Mouse (Mus musculus) T-helper 17 cell (primary cell): Measurements from ENCODE around the gene Midn.

Source experiments
- in situ Hi-C, 2 experiments: fragments of 300-600 bp; cut with MboI, MseI; formaldehyde crosslinking; loops; 1 replicate in 1 of 2; 2 replicates in 1 of 2; pipeline ENCODE4 v1.15.1; 2025; ENCODE audit warnings: high pct_unique_total_duplicates in 2 of 2

The Midn gene

DNA sequence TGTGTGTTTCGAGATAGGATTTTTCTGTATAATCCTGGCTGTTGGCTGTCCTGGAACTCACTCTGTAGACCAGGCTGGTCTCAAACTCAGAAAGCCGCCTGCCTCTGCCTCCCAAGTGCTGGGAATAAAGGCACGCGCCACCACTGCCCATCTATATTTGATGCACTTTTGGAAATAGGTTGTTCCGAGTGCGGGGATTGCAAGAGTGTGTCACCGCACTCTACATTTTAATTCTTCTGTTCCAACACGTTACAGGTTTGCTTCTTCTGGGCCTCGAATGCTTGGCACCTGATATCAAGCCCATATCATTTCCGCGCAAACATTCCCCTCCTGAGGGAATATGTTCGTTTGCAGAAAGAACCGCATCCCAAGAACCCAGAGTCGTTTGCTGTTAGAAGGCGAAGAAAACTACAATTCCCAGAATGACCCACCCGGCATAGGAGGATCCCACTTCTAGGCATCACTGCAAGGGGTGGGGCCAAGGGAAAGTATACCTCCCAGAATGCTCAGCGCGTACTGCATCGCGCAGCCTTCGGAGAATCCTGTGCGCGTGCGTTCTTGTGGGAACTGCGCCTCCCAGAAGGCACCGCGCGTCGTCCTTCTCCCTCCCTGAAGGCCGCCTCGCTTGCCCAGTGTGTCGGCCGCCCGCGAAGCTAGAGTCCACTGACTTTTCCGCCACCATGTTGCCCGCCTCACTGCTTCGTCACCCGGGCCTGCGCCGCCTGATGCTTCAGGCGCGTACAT lies 6.1 kb upstream of the Midn start:
- in situ Hi-C loops: loop anchor here in 1 of 2 experiments (10.0 kb wide), 1 partner anchor 157 kb away; the partner anchor contains the start of genes Cnn2 and Tmem259

DNA sequence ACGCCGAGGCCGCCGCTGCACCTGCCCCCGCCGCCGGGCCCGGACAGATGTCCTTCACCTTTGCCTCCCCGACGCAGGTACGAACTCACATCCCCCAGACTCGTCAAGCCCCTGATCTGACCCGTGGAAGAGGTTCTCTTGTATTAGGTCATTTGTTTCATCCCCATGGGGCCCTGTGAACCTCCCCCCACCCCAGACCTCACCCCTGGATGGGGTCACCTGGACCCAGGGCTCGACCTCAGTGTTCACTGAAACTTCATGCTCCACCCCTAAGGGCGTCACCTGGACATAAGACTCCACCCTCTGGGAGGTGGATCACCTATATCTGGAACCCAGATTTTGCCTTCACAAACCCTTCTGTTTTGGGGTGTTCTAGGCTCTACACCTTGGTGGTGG lies 5.5 kb upstream of the Midn start:
- in situ Hi-C loops: loop anchor here in 1 of 2 experiments (10.0 kb wide), 1 partner anchor 158 kb away; the partner anchor contains the start of genes Cnn2 and Tmem259

DNA sequence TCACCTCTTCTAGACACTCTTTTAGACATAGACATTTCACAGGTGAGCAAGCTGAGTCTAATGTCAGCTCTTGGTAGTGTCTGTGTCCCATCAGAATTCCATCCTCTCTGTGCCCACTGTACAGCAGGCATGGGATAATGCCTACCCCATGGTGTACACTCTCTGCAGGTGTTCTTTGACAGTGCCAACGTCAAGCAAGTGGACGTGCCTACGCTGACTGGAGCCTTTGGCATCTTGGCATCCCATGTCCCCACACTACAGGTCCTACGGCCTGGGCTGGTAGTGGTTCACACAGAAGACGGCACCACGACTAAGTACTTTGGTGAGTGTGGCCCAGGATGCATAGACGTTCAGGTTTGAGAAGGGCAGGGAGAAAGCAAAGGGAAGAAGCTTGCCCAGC lies 4.4 kb upstream of the Midn start:
- in situ Hi-C loops: loop anchor here in 1 of 2 experiments (10.0 kb wide), 1 partner anchor 159 kb away; the partner anchor contains the start of genes Cnn2 and Tmem259

DNA sequence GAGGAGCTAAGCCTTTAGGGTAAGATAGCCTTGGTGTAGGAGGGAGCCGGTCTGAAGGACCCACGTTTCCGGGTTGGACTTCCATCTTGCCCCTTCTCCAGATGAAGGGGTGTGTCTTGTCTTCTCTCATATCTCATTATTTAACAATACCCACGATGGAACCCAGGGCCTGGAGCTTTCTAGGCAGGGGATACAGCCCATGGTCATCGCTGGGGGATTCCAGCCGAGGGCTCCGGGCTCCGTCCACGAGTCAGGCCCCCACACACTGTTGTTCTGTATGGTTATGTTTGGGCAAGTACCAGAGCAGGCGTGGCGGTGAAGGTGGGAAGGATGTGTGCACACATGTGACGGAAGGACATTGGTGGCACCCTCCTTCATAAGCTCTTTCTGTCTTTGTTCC lies 3.9 kb upstream of the Midn start:
- in situ Hi-C loops: loop anchor here in 1 of 2 experiments (10.0 kb wide), 1 partner anchor 159 kb away; the partner anchor contains the start of genes Cnn2 and Tmem259

DNA sequence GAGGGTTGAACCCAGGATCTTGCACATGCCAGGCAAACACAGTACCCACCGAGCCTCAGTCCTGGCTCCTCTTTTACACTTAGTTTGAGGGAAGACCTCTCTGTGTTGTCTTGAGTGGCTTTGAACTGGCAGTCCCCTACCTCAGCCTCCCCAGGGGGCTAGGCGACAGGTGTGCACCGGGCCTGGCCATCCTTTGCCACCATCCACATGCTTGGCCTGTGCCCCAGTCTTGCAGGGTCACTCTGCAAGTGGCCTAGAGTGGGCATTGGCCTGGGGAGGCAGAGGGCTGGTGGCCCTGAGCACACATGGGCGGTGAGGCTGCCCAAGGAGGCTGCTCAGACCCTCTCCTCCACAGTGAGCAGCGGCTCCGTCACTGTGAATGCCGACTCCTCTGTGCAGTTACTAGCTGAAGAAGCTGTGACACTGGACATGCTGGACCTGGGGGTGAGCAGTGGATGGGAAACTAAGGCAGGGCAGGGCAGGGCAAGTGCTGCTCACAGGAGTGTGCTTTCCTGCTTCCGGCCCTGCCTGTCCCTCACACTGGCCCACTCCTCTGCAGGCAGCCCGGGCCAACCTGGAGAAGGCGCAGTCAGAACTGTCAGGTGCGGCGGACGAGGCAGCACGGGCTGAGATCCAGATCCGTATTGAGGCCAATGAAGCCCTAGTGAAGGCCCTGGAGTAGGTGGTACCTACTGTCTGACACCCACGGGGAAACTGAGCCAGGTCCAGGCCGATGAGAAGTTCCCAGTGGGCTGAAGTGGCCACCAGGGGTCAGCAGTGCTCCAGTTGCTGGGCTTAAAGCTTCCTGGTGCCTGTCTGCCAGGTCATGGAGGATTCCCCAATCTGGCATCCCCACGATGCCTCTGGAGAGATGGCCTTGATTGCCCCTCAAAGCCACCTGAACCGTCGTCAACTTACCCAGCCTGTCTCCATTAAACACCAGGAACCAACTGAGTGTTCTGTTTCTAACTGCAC lies 2.9 kb upstream of the Midn start:
- in situ Hi-C loops: loop anchor here in 1 of 2 experiments (10.0 kb wide), 1 partner anchor 160 kb away; the partner anchor contains the start of genes Cnn2 and Tmem259

DNA sequence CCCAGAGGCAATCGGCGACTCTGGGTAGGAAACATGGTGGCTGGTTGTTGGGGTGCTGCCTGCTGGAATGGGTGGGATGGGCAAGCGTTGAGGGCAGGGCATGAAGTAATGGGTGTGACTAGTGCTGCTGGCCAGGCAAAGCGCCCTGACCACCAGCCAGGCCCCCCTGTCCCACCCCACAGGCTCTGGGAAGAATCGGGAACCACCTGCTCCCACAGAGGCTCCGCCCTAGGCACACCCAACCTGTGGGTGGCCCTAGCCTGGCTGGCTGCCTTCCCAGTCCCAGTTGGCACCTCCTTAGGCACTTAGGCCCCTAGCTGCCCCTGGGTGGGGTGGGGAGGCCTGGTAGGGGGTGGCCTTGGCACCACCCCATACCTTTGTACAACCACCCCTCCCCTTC lies 2.2 kb upstream of the Midn start:
- in situ Hi-C loops: loop anchor here in 1 of 2 experiments (10.0 kb wide), 1 partner anchor 161 kb away; the partner anchor contains the start of genes Cnn2 and Tmem259

DNA sequence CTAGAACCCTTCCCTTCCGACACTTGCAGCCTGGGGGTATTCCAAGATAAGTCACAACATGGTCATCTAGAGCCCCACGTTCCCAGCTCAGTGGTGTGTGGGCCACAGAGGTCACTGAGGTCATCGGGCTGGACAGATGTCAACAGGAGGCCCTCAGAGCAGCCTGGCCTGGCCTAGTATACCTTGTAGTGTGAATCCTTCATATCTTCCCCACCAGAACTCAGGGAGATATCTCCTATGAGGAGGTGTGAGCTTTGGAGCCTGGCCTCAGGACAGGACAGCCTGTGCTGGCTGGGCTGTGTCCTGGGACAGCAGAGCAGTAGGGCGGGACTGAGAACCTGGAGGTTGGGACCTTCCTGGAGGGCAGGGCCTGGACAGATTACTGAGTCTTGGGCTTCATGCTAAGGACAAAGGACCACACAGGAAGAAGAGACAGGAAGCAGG lies 1.5 kb upstream of the Midn start:
- in situ Hi-C loops: loop anchor here in 1 of 2 experiments (10.0 kb wide), 1 partner anchor 162 kb away; the partner anchor contains the start of genes Cnn2 and Tmem259

DNA sequence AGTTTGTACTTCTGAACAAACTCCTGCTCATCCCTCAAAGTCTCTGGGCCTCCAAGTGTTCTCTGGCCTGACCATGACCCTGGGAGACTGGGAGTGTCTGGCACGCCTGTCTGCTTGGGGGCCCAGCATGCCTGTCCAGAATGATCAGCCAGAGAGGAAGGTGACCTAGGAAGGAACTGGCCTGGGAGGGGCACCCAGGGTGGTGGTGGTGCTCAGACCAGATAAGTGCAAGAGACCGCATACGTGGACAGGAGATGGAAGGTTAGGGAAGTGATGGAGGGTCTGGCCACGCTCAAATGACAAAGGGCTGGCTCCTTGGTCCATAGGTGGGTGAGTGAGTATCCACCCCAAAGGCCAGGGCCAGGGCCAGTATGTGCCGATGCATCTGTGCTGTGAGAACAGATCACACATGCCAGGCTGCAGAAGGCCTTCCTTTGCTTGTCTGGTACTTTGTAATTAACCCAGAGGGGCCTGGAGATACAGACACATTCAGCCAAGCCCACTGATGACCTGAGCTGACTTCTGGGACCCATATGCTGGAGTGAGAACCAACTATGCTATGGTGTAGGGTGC lies 840 bp upstream of the Midn start:
- in situ Hi-C loops: loop anchor here in 1 of 2 experiments (10.0 kb wide), 1 partner anchor 162 kb away; the partner anchor contains the start of genes Cnn2 and Tmem259

DNA sequence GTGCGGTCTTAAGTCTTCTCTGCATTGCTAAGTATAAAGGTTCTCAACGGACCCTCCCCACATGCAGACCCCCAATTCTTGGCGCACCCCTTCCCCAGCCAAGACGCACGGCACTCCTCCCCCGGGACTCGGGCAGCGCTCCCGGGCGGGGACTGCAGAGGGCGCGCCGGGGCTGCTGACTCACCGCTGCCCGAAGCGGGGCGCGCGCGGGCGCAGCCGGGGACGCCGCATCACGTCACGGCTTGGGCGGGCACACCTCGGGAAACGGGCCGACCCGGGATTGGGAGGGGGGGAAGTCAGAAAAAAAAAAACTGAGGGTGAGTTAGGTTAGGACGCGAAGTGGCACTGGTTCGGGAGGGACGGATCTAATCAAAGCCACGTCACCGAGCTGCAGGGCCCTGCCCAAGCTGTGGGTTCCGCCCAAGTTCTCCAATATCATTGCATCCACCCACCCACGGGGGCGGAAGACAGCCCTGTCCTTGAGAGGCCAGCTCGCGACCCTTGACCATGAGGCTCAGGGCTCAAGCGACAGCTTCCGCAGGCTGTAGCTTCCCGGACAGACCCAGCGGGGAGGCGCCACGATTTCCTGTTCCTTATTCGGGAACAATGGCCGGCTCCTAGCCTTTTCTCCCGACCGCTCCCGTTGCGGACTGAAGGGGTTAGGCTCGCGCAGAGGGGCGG lies 678 bp downstream of the Midn start:
- in situ Hi-C loops: loop anchor here in 1 of 2 experiments (10.0 kb wide), 1 partner anchor 164 kb away; the partner anchor contains the start of genes Cnn2 and Tmem259

DNA sequence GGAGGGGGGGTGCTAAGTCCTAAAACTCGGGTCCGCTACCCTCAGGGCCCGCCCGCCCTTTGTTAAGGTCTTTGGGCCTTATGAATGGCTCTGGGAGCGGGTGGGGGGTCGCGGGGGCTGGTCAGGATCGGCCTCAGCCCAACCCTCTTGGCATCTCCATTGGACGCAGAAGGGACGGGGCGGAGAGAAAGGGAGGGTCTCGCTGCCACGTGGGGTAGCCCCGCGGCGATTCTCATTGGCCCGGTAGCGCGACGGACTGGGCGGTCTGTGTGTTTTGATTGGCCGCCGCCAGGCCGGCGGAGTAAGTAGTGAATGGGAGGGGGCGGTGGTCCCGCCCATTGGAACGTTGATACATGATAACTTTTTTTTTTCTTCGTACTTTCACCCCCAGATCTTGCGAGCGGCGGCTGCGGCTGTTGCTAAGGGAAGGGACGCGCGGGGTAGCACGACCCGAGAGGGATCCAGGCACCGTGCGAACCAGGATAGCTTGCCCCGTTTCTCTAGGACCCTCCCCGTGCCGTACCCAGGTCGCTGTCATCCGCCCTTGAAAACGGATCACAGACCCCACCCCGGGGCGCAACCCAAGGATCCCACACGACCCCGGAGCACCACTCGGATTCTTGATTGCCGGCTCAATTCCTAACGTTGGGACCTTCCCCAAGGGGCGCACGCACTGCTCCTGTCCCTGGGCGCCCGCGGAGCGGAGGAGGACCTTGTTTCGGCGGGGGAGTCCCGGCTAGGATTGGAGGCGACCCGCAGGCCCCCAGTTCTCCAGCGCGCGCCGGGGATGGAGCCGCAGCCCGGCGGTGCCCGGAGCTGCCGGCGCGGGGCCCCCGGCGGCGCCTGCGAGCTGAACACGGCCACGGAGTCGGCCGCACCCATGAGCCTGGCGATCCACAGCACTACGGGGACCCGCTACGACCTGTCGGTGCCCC lies 1.5 kb downstream of the Midn start:
- in situ Hi-C loops: loop anchor here in 1 of 2 experiments (10.0 kb wide), 2 partner anchors 165 to 995 kb away; partner anchors contain the start of genes Cnn2 and Tmem259

DNA sequence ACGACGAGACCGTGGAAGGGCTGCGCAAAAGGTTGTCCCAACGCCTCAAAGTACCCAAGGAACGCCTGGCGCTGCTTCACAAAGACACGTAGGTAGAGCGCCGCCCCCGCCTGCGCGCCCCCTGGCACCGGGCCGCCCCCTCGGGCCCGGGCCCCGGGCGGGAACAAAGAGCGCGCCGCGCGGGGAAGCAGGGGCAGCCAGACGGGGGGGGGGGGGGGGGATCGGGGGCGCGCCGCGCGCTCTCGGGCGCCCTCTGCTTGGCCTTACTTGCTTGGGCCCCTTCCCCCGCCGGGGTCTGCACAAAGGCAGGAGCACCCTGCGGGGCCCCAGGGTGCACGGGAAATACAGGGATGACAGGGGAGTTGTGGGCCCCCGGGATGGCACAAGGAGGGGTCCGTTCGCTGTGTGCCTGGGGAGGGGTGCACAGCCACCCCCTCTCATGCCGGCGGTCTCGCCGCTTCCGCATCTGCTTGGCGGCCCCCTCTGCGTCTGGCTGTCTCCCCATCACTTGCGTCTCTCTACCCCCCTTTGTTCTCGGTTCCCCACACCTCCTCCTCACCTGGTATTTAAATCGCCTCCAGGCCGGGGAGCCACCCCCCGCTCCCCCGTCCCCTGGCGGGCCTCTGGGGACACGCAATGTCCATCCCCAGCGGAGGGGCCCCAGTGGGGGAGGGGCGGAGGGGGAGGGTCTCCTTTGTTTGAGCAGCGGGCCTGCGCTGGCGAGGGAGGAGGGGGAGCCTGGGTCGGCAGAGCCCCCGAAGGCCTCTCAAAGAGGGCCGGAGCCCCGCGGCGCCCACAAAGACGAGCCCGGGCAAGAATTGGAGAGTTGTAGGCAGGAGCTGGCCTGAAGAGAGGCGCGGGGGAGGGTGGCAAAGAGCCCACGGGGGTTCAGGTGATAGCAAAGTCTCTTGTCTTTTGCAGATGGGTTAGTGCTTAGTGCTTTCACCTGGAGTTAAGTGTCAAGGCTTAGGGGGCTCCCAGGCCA lies 2.4 kb downstream of the Midn start:
- in situ Hi-C loops: loop anchor here in 1 of 2 experiments (10.0 kb wide), 1 partner anchor 994 kb away; no protein-coding TSS in a partner anchor

DNA sequence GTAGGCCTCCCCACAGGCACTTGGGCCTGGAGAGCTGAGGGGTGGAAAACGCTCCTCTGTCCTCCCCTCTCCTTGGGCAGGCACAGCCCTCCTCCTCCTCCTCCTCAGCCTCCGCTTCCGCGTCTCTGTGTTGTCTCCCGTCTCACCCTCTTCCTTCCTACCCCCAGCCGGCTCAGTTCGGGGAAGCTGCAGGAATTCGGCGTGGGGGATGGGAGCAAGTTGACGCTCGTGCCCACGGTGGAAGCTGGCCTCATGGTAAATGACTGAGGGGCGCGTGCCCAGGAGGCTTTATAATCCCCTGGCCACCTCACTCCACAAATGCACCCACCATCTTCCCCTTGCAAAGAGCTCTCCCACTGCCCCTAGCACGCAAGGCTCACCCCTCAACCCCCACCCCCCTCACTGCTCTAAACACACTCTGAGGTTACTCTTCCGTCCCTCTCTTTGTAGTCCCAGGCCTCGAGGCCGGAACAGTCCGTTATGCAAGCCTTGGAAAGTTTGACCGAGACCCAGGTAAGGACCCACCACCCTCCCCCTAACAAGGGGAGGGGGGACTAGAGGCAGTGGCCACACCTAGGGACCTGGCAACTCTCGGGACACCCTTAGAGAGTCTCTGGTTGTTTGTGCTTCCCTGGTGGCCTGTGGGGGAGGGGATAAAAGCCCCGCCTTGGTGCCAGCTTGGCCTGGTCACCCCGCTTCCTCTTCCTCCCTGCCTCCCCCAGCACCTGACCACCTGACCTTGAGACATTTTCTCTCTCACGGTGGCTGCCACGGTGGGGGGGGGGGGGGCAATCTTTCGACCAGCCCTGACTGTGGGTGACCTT lies 3.4 kb downstream of the Midn start:
- in situ Hi-C loops: loop anchor here in 1 of 2 experiments (10.0 kb wide), 1 partner anchor 993 kb away; no protein-coding TSS in a partner anchor

DNA sequence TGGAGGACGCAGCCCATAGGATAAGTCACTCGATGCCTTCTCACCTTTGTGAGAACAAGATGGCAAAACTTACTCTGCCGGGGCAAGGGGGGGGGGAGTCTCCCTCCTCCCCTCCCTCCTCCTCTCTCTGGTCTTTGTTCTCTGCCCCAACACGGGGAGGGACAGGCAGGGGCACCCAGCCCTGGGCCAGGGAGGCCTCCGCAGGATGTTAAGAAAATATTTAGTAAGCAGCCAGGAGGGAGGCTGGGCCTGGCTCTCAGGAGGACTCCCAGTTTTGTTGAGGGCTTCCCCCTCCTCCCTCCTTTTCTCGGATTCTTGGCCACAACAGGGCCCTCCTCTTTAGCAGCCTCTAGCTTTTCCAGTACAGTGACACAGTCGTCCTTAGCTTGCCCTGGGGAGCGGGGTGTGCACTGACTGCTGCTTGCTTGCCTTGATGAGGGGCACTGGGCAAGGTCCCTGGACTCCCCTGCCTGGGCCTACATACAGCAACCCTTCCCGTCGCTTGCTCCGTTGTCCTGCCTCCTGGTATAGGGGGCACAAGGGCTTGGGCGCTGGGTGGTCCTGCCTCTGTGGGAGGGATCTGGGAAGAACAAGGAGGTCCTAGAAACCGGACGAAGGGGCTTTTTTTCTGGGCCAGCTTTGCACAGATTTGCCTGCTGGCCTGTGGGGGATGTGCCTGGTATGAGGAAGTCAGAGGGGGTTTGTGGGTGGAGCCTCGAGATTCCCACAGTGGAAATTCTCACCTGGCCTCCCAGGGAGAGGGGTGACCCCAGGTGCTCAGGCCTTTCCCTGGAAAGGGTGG lies 4.2 kb downstream of the Midn start:
- in situ Hi-C loops: loop anchor here in 1 of 2 experiments (10.0 kb wide), 1 partner anchor 993 kb away; no protein-coding TSS in a partner anchor

DNA sequence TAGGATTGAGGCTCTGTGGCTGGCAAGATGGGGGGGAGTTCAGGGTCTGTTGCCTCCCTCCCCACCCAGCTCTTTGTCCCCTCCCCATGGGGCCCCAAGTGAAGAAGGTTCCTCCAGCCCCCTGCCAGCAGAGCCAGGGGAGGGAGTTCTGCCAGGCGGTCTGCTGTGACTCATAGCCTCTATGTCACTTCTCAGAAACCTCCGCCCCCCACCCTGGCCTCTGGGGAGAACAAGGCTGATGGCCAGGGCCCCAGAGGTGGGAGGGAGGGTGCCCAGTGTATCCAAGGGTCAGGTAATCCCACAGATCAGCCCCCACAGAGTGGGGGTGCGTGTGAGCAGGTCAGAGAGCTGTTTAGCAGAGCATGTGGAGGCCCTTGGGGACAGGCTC lies 4.8 kb downstream of the Midn start:
- in situ Hi-C loops: loop anchor here in 1 of 2 experiments (10.0 kb wide), 1 partner anchor 992 kb away; no protein-coding TSS in a partner anchor

DNA sequence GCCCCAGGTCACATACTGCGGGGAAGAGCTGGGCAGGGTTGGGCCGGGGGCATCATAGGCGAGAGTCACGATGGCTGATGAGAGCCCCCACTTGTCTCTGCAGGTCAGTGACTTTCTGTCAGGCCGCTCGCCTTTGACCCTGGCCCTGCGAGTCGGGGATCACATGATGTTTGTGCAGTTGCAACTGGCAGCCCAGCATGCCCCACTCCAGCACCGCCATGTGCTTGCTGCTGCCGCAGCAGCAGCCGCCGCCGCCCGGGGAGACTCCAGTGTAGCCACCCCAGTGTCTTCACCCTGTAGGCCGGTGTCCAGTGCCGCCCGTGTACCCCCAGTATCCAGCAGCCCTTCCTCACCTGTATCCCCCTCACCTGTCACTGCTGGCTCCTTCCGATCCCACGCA lies 5.6 kb downstream of the Midn start:
- in situ Hi-C loops: loop anchor here in 1 of 2 experiments (10.0 kb wide), 1 partner anchor 991 kb away; no protein-coding TSS in a partner anchor

DNA sequence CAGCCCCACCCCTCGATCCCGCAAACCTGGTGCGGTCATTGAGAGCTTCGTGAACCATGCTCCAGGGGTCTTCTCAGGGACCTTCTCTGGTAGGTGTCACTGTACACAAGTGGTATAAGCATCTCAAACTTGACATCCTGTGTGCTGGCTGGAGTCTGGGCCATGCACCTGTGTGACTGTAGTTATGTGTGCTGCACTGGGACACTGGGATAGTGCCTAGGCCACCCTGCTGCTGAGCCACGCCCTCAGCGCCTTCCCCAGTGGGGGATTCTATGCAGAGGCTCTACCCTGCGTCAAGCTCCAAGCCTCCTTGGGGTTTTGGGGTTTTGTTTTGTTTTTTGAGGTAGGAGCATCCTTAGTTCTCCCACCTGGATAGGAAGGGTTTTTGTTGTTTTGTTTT lies 6.3 kb downstream of the Midn start:
- in situ Hi-C loops: loop anchor here in 1 of 2 experiments (10.0 kb wide), 1 partner anchor 990 kb away; no protein-coding TSS in a partner anchor
